Mouse (Mus musculus) MEL (cell line): ENCODE results near the gene D11Wsu47e. TPM values are rescaled to one million over a fixed set of nuclear protein-coding genes. Genes with fewer than 3 reads are reported as not detected.
A peak's percentile ranks its signal among the peaks of the same experiment; 100 is the strongest.

Experiments used
- DNase-seq: peaks from one replicate; pipeline ENCODE4 v3.0.0; 2011; ENCODE audit warnings: low read depth, low spot score
- H3K27ac ChIP-seq: 2 replicates; pipeline ENCODE4 v1.5.1; 2012; ENCODE audit warnings: low read depth, mild to moderate bottlenecking, control low read depth, low read length, moderate library complexity; ENCODE audit not compliant: control insufficient read depth
- H3K27me3 ChIP-seq, 2 experiments: fragments of 150-350 bp in 1 of 2; sonication (generic) in 1 of 2; 2 replicates each; pipeline ENCODE4 v1.6.1; 2012; ENCODE audit warnings: low read length in 2 of 2, mild to moderate bottlenecking in 2 of 2, improper control_type of control experiment in 1 of 2, moderate library complexity in 1 of 2; ENCODE audit not compliant: insufficient read depth in 2 of 2, control insufficient read depth in 1 of 2
- H3K36me3 ChIP-seq, 2 experiments: 2 replicates each; pipeline ENCODE4 v1.6.1; 2012 to 2014; ENCODE audit warnings: low read length in 2 of 2, improper control_type of control experiment in 1 of 2, inconsistent platforms in 1 of 2, mild to moderate bottlenecking in 1 of 2; ENCODE audit not compliant: insufficient read depth in 2 of 2, control insufficient read depth in 1 of 2
- H3K4me1 ChIP-seq, 2 experiments: fragments of 150-350 bp in 1 of 2; sonication (generic) in 1 of 2; 2 replicates each; pipeline ENCODE4 v1.6.1; 2012; ENCODE audit warnings: low read length in 2 of 2, improper control_type of control experiment in 1 of 2, mild to moderate bottlenecking in 1 of 2; ENCODE audit not compliant: insufficient read depth in 2 of 2, control insufficient read depth in 1 of 2
- H3K4me3 ChIP-seq, 2 experiments: fragments of 150-350 bp in 1 of 2; sonication (generic) in 1 of 2; 2 replicates each; pipeline ENCODE4 v1.5.1; 2012; ENCODE audit warnings: low read depth in 2 of 2, low read length in 2 of 2, mild to moderate bottlenecking in 2 of 2, moderate library complexity in 2 of 2, control low read depth in 1 of 2, improper control_type of control experiment in 1 of 2; ENCODE audit not compliant: control insufficient read depth in 1 of 2, insufficient read depth in 1 of 2
- H3K79me2 ChIP-seq: 2 replicates; pipeline ENCODE4 v1.6.1; 2012; ENCODE audit warnings: mild to moderate bottlenecking, low read length, moderate library complexity; ENCODE audit not compliant: control insufficient read depth, poor library complexity, insufficient read depth
- H3K9ac ChIP-seq: 2 replicates; pipeline ENCODE4 v1.6.1; 2012; ENCODE audit warnings: low read depth, mild to moderate bottlenecking, control low read depth, low read length, moderate library complexity; ENCODE audit not compliant: control insufficient read depth, poor library complexity, severe bottlenecking
- H3K9me3 ChIP-seq: fragments of 150-350 bp; sonication (generic); replicated peaks from 2 replicates; pipeline ENCODE4 v1.6.1; 2012; ENCODE audit warnings: mild to moderate bottlenecking, low read length, improper control_type of control experiment, moderate library complexity; ENCODE audit not compliant: insufficient read depth
- CTCF ChIP-seq, 3 experiments: IDR thresholded peaks in 2 of 3; conservative IDR thresholded peaks in 1 of 3; 2 replicates each; pipeline ENCODE4 v1.5.1; 2011 to 2012; ENCODE audit warnings: low read length in 3 of 3, low read depth in 2 of 3, mild to moderate bottlenecking in 2 of 3, improper control_type of control experiment in 1 of 3, inconsistent platforms in 1 of 3, mixed read lengths in 1 of 3, moderate library complexity in 1 of 3; ENCODE audit not compliant: control insufficient read depth in 1 of 3, insufficient read depth in 1 of 3, poor library complexity in 1 of 3, severe bottlenecking in 1 of 3
- MAFK ChIP-seq: IDR thresholded peaks from 2 replicates; pipeline ENCODE4 v1.6.1; 2011; ENCODE audit warnings: low read depth, mild to moderate bottlenecking, low read length, improper control_type of control experiment, borderline replicate concordance
- RAD21 ChIP-seq: IDR thresholded peaks from 2 replicates; pipeline ENCODE4 v1.6.1; 2011; ENCODE audit warnings: mild to moderate bottlenecking, low read depth, low read length, improper control_type of control experiment
- polyA plus RNA-seq, 2 experiments: library from polyadenylated mRNA; stranded (reverse) in 1 of 2; unstranded in 1 of 2; fragments of >175 nt in 1 of 2; fragments of >200 nt in 1 of 2; gene quantifications; 2 replicates each; pipeline versions ENCODE4 v1.2.1 to v1.2.4; 2012; ENCODE audit warnings: low replicate concordance in 2 of 2, low read depth in 1 of 2; ENCODE audit not compliant: insufficient read length in 2 of 2, insufficient read depth in 1 of 2, missing spikeins in 1 of 2
- total RNA-seq: library from RNA; depleted of rRNA; stranded (reverse); fragments of 300-350 nt; gene quantifications from 2 replicates; pipeline ENCODE4 v1.2.3, GENCODE M21; 2012; rRNA removed

Gene D11Wsu47e
- total and polyA plus RNA-seq, 3 experiments: 25.0 to 40.6 TPM; not detected in 1

DNA sequence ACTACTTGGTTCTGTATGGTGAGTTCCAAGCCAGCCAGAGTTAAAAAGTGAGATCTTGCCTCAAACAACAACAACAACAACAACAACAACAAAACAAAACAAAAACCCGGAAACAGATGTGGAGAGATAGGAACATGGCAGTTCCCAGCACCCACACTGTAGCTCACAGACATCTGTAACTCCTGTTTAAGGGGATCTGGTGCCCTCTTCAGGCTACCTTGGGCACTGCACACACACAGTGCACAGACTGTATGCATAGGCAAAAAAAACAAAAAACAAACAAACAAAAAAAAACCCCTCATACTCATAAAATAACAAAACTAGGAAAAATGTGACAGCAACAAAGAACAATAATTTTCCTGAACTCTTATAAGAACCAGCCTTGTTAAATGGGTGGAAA lies 58.8 kb downstream of the D11Wsu47e start:
- Histone ChIP-seq H3K9me3 (no peaks in the 10 kb centered on the region), H3K27ac (no peak overlapping the region), H3K27me3 (no peaks in the 10 kb centered on the region), H3K4me1 (peaks cover 0 to 7% of the 10 kb centered on the region in 2 experiments; a peak in 1 of 4 replicates), H3K79me2 (peaks cover 44% of the 10 kb centered on the region), H3K36me3 (peaks cover 0 to 12% of the 10 kb centered on the region in 2 experiments; a peak in 3 of 4 replicates), H3K4me3 (no peak overlapping the region), H3K9ac (no peak overlapping the region)
- TF ChIP-seq RAD21 (peak; percentile 3), CTCF (IDR thresholded peaks at IDR 0.05 in 2 of 3, conservative IDR thresholded peaks at IDR 0.05 in 1 of 3; ENCODE audit: control insufficient read depth in 1 of 3, insufficient read depth in 1 of 3, low read depth in 2 of 3, low read length in 3 of 3, poor library complexity in 1 of 3, severe bottlenecking in 1 of 3) (peak; percentile 53 to 60 (median 54)), MAFK (no peak)
- DNase-seq: peak; percentile 45

Other genes with a start within 250 kb of the D11Wsu47e start
- gene Sstr2, start 65.1 kb upstream of the D11Wsu47e start, total RNA-seq: 0.26 and 0.77 TPM in 2 replicates
- under 1 TPM in 1 of 2 experiments, not detected in 1; 0.82 TPM for gene Sstr2, start 65.1 kb upstream of the D11Wsu47e start, polyA plus RNA-seq
- gene Cog1, start 35.2 kb upstream of the D11Wsu47e start, total RNA-seq: 26.4 and 29.4 TPM in 2 replicates
- gene Cog1, start 35.2 kb upstream of the D11Wsu47e start, polyA plus RNA-seq: 100 to 1,000 TPM in 1 of 2 experiments, 10 to 100 TPM in 1; 37.4 to 113 TPM
- 33.6 and 45.6 TPM in 2 replicates for gene Slc39a11, start 34.3 kb upstream of the D11Wsu47e start, total RNA-seq
- 10 to 100 TPM in 1 of 2 experiments, not detected in 1; 34.2 TPM for gene Slc39a11, start 34.3 kb upstream of the D11Wsu47e start, polyA plus RNA-seq
- gene Fam104a, start 257 bp upstream of the D11Wsu47e start, total RNA-seq: 34.6 and 38.1 TPM in 2 replicates
- gene Fam104a, start 257 bp upstream of the D11Wsu47e start, polyA plus RNA-seq: 10 to 100 TPM in 1 of 2 experiments, not detected in 1; 33.6 TPM
- gene Cpsf4l, start 25.6 kb downstream of the D11Wsu47e start, total RNA-seq: not detected in 2 replicates
- under 1 TPM in 1 of 2 experiments, not detected in 1; 0.70 TPM for gene Cpsf4l, start 25.6 kb downstream of the D11Wsu47e start, polyA plus RNA-seq
- gene Cdc42ep4, start 67.5 kb downstream of the D11Wsu47e start, total RNA-seq: 25.3 and 27.7 TPM in 2 replicates
- gene Cdc42ep4, start 67.5 kb downstream of the D11Wsu47e start, polyA plus RNA-seq: 10 to 100 TPM in 1 of 2 experiments, not detected in 1; 39.0 TPM